27 mouse cellular contexts compared by ENCODE assay signal in genomic region chr10:111484079-111484478, GRCm38 (mm10). TPM values are rescaled to one million over a fixed set of nuclear protein-coding genes. Genes with fewer than 3 reads are reported as not detected.
DNase-seq lines count a peak whose midpoint lies in the region; ATAC-seq and TF ChIP-seq lines count a peak whose summit lies in the region.
"Had no signal": no experiment of that assay in that cellular context is flagged by ENCODE, and none has a peak within 500 bp of the region (broad histone marks: within the 10 kb centered on the region; RNA-seq: fewer than 3 reads in every experiment).

No protein-coding gene starts in this region.

- no peak overlapping the region for H3K4me3 ChIP-seq in kidney, adult 2 months (ENCODE audit: insufficient read depth, low read depth, low read length)
- H3K4me3 ChIP-seq in intestine, embryonic 15.5 days (replicated peaks), result no peak overlapping the region
- H3K4me3 ChIP-seq: embryonic facial prominence, embryonic 12.5 days; forebrain, embryonic 10.5 days; forebrain, embryonic 15.5 days; gastrocnemius, adult 2 months; heart, embryonic 13.5 days; layer of hippocampus, adult 2 months; left cerebral cortex, adult 2 months; limb, embryonic 13.5 days; liver, embryonic 15.5 days had no signal

- H3K4me2 ChIP-seq in intestine, embryonic 15.5 days (replicated peaks), result no peak overlapping the region
- H3K4me2 ChIP-seq: embryonic facial prominence, embryonic 12.5 days; forebrain, embryonic 15.5 days; heart, embryonic 13.5 days; limb, embryonic 13.5 days; liver, embryonic 15.5 days; midbrain, embryonic 11.5 days had no signal

- TF ChIP-seq CTCF in kidney, adult 2 months (conservative IDR thresholded peaks at IDR 0.05; ENCODE audit: insufficient read depth, insufficient read length, low read depth, low read length), result no peak

- peaks cover 2% of the 10 kb centered on the region; the same call in 1 of the 2 replicates for H3K36me3 ChIP-seq in kidney, adult 2 months (ENCODE audit: control insufficient read depth, insufficient read depth, low read length)
- H3K36me3 ChIP-seq in intestine, embryonic 15.5 days, result peaks cover 7% of the 10 kb centered on the region; the same call in 1 of the 2 replicates

- peaks cover 19% of the 10 kb centered on the region for H3K4me1 ChIP-seq in kidney, adult 2 months (ENCODE audit: control insufficient read depth, insufficient read depth, low read length)
- no peaks in the 10 kb centered on the region for H3K4me1 ChIP-seq in intestine, embryonic 15.5 days (replicated peaks)

- intact Hi-C loops in gastrocnemius, postnatal 14 days (cut with DNase I; ENCODE audit: low total_unique reads), result no loop called here

- H3K27ac ChIP-seq in kidney, adult 2 months (ENCODE audit: insufficient read depth, low read depth, low read length), result peak overlapping the region; percentile 58; the same call in 1 of the 2 replicates
- no peak overlapping the region for H3K27ac ChIP-seq in intestine, embryonic 15.5 days
- H3K27ac ChIP-seq: embryonic facial prominence, embryonic 12.5 days; forebrain, embryonic 10.5 days; forebrain, embryonic 15.5 days; gastrocnemius, adult 2 months; heart, embryonic 13.5 days; hindbrain, postnatal 0 days; kidney, postnatal 0 days; layer of hippocampus, adult 2 months; left cerebral cortex, adult 2 months; limb, embryonic 13.5 days; liver, embryonic 15.5 days had no signal

- no peak overlapping the region for H3K9ac ChIP-seq in intestine, embryonic 15.5 days
- H3K9ac ChIP-seq: embryonic facial prominence, embryonic 12.5 days; forebrain, embryonic 15.5 days; heart, embryonic 13.5 days; limb, embryonic 13.5 days; liver, embryonic 15.5 days had no signal

- no peaks in the 10 kb centered on the region for H3K9me3 ChIP-seq in intestine, embryonic 15.5 days
- H3K9me3 ChIP-seq: embryonic facial prominence, embryonic 12.5 days; forebrain, embryonic 10.5 days; forebrain, embryonic 15.5 days; heart, embryonic 13.5 days; limb, embryonic 13.5 days; liver, embryonic 15.5 days had no signal

- no peak for TF ChIP-seq POLR2A in kidney, adult 2 months (IDR thresholded peaks at IDR 0.05; ENCODE audit: low read depth, low read length)

- 51% methylated on average over 5 of the region's 5 CpGs for whole genome bisulfite sequencing in kidney, adult 2 months
- 52% methylated on average over 5 of the region's 5 CpGs for WGBS in intestine, embryonic 15.5 days

- peak; percentile 68 for DNase-seq in kidney, adult 2 months
- DNase-seq in kidney, postnatal 4 days, result no peak
- DNase-seq in kidney, adult 8-10 months, result peak; percentile 41 to 49
- peak; percentile 34 to 43 for DNase-seq in kidney, postnatal 36 days
- no peak for DNase-seq in gastrocnemius, postnatal 14 days
- no peak for DNase-seq in left cerebral cortex, adult 8-10 months (ENCODE audit: low spot score in 2 of 2)
- DNase-seq: adrenal gland, postnatal 25 days; cerebellum, adult 11-12 months; cerebellum, adult 9-11 months; embryo, embryonic 11 days; gastrocnemius, adult 2 months; lung, postnatal 36 days; right cerebral cortex, postnatal 25 days had no signal

- no peaks in the 10 kb centered on the region for H3K27me3 ChIP-seq in kidney, adult 2 months (replicated peaks; ENCODE audit: control insufficient read depth, insufficient read depth, low read length)
- no peaks in the 10 kb centered on the region for H3K27me3 ChIP-seq in intestine, embryonic 15.5 days (replicated peaks)
- H3K27me3 ChIP-seq: embryonic facial prominence, embryonic 12.5 days; forebrain, embryonic 15.5 days; heart, embryonic 13.5 days; limb, embryonic 13.5 days; liver, embryonic 15.5 days had no signal

- peak; percentile 70 for ATAC-seq in intestine, embryonic 15.5 days
- ATAC-seq: CD4-positive, CD25-positive, alpha-beta regulatory T cell, adult 4 months; forebrain, embryonic 15.5 days; hindbrain, postnatal 0 days; midbrain, embryonic 16.5 days had no signal

RNA-seq across cellular contexts. Expression of gene Nap1l1, which starts 11.1 kb away (rescaled TPM):
- polyA plus RNA-seq in kidney, adult 2 months (2012; rRNA removed), result 9.9 and 18.8 TPM in 2 replicates
- polyA plus RNA-seq in intestine, embryonic 15.5 days (2015; fragmentation: Nextera tagmentation; extraction: Ambion mirVana), result 168 and 196 TPM in 2 replicates
- total RNA-seq in gastrocnemius, postnatal 14 days (2021), result 10 to 100 TPM; 43.8 to 49.0 TPM
- 100 to 1,000 TPM; 212 to 237 (median 222) TPM for total RNA-seq in left cerebral cortex, adult 8-10 months (2022)

RNA-seq across cellular contexts. Expression of gene Phlda1, which starts 22.0 kb away (rescaled TPM):
- 7.8 and 9.5 TPM in 2 replicates for polyA plus RNA-seq in kidney, adult 2 months (2012; rRNA removed)
- polyA plus RNA-seq in intestine, embryonic 15.5 days (2015; fragmentation: Nextera tagmentation; extraction: Ambion mirVana), result 38.6 and 43.2 TPM in 2 replicates
- 1 to 10 TPM; 6.2 to 6.4 TPM for total RNA-seq in gastrocnemius, postnatal 14 days (2021)
- 10 to 100 TPM; 24.1 to 31.4 (median 25.1) TPM for total RNA-seq in left cerebral cortex, adult 8-10 months (2022)

Comparison
In these comparisons a context has a peak if more than half of its experiments do, and no peak if none do; other contexts are left out.
1. DNase-seq: peak in kidney, adult 2 months (single experiment), kidney, adult 8-10 months (2 of 2) and kidney, postnatal 36 days (2 of 2); none in kidney, postnatal 4 days (0 of 2), gastrocnemius, postnatal 14 days (single experiment) and left cerebral cortex, adult 8-10 months (0 of 2).
2. RNA of gene Nap1l1, which starts 11.1 kb away (total RNA-seq): 212 to 237 TPM in left cerebral cortex, adult 8-10 months; 43.8 to 49.0 TPM in gastrocnemius, postnatal 14 days; every median in the first group is over 4 times any median in the second.